Mouse (Mus musculus) right cerebral cortex, postnatal 4 days (tissue): ENCODE measurements at regions not wholly inside any gene's neighbourhood (a gene's known extent, or its start where the extent isn't known, plus 50 kb on each side); places are given as distances from the start of the nearest gene placed in this dataset.

Experiments used
- DNase-seq: peaks from one replicate; pipeline ENCODE4 v3.0.0-alpha.2; 2022

DNA sequence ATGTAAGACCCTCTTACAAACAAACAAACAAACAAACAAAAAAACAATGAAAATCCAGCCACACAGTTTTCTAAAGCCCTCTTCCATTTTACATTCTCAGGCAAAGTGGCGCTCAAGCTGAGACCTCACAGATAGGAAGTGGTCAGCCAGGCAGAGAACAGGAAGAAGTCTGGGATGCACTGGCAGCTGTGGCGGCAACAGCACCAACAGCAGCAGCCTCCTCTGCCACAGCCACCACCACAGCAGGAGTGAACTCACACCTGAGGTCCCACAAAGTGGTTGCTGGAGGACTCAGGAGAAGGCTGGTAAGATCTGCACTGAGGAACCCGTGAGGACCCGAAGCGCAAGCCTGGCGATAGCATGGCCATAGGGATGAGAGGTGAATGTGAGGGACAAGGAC lies 156.3 kb downstream of the Grm4 start:
- DNase-seq, result no peak

DNA sequence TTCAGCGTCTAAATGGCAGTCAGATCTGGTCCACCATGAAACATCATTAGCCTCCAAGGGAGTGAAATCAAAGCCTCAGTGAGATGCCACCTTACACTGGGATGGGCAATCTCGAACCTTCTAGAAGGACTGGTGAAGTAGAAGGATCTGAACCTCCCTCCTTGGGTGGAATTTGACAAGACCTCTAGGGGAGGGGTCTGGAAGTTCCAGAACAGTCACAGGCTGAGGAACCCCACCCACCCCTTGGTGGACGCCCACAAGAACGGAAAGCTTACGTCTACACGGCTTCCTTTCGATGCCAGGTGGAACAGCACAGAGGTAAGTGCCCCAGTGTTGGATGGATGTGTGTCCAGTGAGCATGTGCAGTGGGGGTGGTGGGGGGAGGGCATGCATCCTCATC lies 156.9 kb downstream of the Grm4 start:
- DNase-seq, result no peak

DNA sequence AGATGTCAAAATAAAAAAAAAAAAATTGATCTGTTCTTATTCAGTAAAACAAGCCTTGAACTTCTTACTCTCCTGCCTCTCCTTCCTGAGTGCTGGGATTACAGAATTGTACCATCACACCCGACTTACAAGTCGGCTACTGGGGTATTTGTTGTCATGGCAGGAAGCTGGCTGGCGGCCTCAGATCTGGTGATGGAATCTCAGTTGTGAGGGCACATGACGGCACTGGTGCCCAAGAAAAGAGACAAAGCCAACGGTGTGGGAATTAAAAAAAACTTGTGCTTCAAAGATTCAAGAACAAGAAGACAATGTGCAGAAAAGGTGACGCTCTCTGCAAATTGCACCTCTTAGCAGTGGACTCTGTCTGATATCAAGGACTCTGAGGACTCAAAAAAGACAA lies 157.3 kb downstream of the Grm4 start:
- DNase-seq, result no peak

DNA sequence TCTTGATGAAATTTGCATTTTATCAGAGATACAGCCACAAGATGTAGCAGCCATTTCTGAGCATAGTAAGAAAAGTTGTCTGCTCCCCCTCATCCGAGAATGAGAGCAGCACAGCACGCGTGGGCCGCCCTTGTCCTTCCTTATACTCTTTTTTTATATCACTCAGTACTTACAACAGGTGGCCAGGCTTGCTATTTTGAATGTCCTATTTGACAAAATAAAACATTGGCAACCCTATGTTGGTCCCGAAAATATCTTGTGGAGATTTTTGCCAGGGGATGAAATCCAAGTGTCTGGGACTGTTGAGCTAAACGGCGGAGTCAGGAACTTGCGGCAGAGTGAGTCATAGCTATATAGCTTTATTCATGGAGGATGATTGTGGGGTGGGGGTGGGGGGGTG lies 158.0 kb upstream of the Lemd2 start:
- no peak for DNase-seq

DNA sequence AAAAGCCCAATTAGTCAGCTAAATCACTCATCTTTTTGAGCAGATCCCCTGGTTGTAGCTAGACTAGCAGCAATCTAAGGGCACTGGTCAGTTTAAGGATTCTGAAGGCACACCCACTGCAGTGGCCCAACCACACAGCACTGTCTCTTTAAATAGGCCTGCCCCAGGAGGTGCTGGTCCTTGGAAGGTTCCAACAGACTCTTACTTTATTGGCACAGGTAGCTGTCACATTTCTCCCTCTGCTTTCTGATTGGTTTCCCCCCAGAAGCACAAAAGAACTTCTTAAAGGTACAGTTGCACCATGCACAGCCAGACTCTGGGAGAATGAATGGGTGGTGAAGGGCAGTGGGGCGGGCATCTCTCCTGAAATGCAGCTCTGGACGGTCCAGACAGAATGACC lies 157.1 kb upstream of the Lemd2 start:
- DNase-seq, result no peak

DNA sequence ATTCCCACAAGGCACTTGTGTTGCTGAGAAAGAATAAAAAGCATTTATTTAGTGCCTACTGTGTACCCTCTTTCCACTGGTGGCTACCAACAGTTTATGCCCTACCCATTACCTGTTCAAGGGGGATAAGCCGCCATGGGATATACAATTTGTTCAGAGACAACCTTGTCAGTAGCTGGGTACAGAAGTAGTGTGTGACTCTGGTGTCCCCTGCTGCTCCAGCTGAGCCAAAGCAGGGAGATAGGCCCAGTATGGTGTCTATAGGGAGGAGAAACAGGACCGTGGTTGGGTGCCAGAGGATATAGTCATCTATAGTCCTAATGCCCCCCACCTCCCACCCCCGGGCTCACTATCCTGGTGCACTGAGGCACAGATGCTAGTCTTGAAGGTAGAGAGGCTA lies 152.6 kb upstream of the Lemd2 start:
- DNase-seq, result no peak

DNA sequence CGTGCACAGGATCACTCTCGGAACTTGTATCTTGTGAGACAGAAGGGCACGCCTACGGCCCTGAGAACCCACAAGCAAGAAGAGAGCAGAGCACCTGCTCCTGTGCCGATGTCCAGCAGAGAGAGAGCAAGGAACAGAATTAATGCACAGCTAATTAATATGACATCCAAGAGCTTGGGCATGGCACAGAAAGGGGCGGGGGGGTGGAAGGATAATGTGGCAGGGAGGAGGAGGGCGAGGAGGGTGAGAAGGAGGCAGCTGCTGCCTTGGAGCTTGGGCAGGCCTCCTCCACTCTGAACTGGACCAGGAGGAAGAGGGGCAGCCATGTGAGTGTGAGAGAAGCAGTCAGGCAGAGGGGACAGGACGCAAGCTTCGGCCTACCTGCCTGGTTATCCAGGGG lies 151.4 kb upstream of the Lemd2 start:
- no peak for DNase-seq

DNA sequence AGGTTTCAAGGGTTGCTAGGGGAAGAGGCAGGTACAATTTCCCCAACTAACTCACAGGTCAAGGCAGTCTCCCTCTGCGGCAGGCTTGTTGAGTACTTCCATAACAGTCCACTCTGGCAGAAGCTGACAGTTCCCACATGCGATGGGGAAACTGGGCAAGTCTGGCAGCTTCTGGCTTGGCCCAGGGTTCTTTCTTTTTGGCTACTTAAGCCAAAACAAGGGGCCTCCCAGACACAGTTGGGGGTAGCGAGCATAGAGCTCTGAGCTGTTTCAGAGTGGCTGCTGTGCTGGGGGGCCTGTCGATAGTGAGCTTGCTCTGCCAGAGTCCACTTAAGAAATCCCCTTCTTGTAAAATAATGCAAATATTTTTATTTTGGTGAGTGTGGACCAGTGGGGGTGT lies 150.8 kb upstream of the Lemd2 start:
- no peak for DNase-seq

DNA sequence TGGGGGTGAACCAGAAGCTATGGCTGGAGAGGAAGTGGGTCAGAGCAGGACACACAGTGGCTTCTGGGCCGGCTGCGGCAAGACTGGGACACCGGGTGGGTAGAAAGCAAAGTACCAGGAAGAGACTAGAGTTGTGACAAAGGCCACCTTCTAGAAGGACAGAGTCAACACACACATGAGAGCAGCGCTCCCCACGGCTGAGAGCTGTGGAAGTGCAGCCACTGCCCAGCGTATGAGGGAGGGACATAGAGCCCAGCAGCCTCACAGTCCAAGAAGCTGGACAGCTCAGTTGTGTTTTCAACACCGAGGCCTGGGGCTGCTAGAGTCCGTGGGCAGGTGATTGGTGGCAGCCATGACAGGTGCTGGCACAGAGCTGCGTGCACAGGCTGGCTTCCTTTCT lies 145.6 kb upstream of the Lemd2 start:
- no peak for DNase-seq

DNA sequence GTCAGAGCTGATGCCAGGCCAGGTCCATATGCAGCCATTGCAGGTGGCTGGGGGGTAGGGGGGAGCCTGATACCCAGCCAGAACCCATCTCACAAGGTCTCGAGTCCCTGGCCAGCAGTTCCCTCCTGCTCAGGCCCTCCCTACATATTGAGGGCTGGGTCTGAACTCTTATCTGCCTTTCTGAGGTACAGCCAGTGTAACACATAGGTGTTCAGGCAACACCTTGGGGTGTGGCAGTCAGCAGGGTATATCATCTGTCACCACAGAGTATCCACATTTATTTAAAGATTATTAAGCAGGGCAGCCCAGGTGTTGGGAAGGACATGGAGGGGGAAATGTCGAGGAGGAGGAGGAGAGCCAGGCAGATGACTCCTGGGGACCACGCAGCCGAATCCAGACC lies 145.2 kb upstream of the Lemd2 start:
- no peak for DNase-seq

DNA sequence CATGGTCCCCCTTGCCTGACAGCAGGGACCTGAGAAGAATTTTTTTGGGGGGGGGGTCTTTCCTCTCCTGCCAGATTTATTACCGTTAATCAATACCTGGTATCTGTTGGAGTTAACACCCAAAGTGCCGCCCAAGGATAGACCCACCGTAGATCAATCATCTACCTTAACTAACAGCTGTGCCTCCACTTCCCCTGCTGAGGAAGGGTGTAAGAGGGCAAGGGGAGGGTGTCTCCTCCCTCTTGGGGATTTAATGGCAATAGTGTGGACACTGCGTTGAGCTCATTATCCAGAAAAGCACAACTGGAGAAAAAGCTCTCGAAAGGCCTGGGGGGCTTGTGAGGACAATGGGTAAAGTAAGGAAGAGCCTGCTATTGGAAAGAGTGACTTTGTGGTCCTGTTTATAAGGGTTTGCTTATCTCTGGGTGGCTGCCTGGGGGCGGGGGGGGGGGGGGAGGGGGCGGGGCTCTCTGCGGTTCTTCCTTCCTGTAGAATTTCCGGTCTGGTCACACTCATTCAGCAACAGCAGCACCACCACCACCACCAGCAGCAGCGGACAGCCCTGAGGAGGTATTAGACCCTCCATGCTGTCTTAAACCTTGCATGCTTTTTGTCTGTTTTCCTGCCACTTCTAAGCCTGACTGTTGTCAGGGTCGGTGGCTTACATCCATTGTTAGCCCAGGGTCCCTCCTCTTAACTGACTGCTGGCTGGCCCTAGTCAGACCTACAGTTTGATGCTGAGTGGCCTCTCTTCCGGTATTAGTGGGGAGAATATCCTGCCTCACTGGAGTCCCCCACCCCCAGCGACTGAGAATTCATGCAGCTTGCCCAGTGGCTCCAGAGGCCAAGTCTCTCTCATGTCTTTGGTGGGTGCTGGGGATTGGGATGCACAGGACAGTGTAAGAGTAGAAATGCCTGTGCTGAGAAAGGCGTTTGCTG lies 138.0 kb upstream of the Lemd2 start:
- no peak for DNase-seq

DNA sequence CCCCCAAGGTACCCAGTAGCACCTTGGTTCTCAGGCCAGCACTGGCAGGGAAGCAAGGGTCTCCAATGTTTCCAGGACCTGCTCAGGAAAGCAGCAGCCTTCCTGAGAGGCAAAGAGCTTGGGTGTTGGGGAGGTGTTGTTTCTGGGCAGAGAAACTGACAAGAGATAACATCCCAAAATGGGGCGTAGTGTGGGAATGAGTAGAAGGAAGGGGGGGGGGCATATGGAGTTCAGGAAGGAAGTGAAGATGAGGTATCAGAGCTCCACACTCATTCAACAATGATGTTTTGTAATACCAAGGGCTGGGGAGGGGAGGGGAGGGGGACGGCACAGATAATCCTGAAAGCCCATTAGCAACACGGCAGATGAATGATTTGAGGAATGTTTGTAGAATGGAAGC lies 135.6 kb upstream of the Lemd2 start:
- DNase-seq, result no peak

DNA sequence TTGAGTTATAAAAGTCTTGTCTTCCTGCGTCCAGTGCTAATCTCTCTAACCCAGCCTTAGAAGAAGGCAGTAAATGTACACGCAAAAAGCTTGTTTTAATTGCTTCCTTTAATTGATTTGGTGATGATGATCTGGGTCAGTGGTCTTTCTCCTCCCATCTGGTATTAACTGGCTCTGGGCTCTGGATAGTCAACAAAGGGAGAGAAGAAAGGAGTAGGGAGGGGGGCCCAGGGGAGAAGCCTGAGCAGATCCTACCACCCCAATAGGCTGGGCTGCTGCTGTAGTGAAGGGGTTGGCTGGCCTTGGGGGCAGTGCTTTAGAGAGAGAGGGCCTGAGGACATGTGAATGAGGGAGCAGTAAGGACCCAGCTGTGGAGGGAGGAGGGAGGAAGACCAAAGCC lies 135.0 kb upstream of the Lemd2 start:
- no peak for DNase-seq

DNA sequence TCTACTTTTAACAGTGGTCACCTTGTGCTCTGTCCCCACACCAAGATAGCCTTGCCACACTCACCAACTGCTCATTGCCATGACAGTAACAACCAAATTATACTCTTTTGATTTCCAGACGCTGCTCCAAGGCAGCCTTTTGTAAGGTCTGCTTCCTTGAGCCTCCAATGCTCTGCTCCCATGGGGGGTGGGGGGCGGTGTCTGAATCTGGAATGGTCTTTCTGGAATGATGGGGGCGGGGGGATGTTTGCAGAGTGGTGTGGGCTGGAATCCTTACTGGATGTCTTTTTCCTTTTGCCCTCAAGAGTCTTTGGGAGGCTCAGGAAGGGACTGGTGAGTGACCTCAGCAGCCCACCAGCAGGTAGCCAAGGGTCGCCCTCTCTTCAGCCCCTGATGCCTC lies 131.4 kb upstream of the Lemd2 start:
- no peak for DNase-seq

DNA sequence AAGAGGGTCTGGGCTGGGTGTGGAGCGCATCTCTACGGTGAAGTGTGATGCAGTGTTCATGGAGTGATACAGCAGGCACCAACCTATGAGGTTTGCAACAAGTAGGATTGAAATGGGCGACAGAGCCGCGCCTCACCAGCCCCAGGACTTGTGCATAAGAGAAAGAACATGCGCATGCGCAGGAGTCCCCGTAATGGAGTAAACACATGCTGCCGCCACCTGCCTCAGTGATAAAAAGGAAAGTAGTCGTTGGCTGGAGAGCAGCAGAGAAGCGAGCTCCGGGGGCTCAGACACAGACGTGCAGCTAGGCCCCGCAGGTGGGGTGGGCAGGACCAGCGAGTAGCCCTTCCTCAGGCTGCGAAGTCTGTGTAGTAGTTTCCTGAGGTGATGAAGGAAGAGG lies 129.3 kb upstream of the Lemd2 start:
- no peak for DNase-seq

DNA sequence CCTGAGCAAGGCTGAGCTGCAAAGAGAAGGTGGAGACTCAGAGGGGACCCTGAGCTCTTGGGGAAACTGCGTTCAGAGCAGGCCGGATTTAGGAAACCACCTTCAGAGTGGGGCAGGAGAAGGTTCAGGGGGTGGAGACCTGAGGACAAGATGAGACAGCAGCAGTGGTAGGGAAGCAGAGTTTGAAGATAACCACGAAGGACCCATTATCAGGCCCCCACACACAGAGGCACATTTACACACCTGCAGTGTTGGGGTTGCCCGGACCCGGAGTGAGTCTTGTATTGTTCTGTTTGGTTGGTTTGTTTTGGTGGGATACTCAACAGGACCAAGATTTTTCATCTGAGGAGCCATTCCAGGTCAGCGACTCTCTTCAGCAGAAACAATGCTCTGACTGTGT lies 128.9 kb upstream of the Lemd2 start:
- no peak for DNase-seq

DNA sequence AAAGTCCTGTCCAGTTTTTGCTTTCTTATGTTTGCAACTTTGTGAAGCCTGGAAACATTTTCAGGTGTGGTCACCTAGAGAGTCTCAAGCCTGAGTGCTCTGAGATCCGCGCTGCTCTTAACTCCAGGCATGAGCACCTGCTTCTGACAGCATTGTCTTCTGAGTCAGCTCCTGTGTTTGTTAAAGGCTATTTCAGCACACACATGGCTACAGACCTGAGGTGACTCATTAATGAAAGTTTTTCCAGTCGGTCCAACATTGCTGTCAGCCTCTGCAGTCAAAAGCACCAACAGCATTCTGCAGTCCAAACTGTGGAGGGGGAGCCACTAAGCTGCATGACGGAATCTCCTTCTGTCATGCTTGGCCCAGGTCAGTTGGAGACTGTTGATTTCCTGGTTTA lies 127.8 kb upstream of the Lemd2 start:
- DNase-seq, result no peak

DNA sequence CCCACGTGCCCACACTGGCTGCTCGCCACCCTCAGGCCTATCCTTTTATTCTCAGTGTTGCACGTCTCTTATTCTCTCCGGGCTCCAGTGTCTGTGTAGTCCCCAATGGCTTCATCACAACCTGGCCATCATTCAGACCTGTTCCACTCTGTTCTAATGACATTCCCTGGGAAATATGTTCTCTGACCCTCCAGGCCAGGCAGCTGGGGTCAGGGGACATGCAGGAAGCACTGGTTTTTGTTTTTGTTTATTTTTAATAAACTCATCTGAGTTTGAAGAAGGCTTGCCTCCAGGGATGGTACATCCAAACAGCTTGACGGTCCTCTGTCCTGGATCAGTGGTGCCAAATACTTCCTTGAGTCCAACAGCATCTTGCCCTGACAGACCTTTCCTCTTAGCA lies 127.4 kb upstream of the Lemd2 start:
- DNase-seq, result no peak

DNA sequence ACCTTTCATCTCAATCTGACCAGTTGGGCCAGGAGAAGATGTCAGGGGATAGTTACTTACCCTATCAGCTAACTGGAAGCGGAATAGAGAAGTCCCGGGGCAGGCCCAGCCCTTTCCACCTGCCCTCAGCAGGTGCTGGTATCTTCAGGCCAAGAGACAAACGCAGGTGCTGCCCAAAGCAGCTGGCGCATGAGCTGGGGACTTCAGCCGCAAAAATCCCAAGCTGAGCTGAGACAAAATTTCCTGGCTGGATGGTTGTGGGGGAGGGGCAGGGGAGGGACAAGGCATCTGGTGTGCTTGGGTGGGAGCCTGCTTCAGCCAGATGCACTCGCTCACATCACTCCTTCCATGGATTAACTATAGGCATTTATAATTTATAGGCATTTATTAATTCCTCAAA lies 125.5 kb upstream of the Lemd2 start:
- DNase-seq, result peak; percentile 56

DNA sequence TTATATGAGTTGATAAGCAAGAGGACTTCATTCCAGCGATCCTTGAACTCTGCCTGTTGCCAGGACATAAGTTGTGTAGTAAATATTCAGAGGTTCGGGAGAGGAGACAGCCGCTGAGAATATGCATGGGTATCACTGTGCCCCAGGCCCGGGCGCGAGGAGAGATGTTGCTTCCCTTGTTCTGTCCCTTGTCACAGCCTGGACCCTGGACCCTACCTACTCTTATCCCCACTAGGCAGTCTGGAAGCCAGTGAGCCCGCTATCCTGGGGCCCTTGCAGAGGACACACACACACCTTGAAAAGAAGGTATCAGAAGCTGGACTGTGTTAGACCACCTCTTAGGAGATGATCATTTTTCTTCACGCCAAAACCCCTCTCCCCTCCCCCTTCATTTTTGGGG lies 124.9 kb upstream of the Lemd2 start:
- DNase-seq, result no peak

DNA sequence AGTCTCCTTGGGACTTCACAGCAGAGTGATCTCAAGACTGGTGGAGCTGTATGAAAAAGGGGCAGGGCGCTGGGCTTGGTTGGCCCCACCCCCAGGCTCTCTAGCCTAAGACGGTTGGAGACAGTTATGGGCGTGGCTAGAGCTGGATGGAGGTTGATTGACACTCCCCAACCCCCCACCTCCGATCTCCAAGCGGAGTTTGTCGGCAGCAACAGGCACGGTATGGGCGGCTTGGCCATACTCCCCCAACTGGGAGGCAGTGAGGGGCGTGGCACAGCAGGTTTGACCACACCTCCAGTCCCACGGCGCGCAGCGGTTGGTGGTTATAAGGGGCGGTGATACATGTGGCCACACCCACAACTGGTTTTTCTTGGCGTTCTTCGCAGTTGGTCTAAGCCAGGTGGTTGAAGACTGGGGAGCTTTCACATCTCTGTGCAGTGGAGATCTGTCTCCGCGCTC lies 120.8 kb upstream of the Lemd2 start:
- peak; percentile 79 for DNase-seq

DNA sequence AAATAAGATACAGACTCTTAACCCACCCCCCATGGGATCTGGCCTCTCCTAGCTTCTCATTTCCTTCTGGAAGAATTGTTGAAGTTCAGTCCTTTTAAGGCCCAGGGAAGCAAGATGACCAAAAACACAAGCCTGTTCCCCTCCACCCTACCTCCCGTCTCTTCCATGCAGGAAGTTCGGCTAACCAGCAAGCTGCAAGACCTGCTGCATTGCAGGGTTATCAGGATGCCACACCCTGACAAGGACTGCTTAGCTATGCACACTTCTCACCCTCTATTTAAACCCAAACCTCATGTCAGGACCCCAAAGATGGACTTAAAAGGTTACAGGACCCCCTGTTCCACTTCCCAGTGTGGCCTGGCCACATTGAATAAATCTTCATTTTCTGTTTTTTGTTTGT lies 119.2 kb upstream of the Lemd2 start:
- DNase-seq, result no peak

DNA sequence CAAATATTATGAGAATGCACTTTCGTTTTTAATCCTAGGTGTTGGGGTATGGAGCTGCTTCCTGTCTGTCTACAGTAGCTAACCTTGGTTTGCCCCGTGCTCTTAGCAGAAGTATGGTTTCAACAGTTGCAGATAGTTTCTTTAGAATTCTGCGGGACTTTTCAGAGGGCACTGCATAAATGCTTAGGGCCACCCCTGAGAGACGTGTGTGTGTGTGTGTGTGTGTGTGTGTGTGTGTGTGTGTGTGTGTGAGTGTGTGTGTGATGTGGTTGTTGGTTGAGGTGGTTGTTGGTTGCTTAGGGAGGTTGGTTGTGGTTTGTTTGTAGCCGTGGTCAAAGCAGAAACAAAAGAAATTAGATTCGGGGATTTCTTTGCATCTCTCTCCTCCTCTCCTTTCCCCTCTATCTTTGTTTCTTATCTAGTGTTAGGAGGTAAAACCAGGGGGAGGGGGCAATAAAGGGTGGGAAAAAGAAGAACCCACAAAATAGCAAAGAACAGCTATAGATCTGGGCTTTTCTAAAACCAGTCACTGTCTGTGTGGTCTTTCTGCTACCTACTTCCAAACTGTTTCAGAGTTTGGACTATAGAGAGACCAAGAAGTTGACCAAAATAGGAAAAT lies 118.7 kb upstream of the Lemd2 start:
- DNase-seq, result no peak

DNA sequence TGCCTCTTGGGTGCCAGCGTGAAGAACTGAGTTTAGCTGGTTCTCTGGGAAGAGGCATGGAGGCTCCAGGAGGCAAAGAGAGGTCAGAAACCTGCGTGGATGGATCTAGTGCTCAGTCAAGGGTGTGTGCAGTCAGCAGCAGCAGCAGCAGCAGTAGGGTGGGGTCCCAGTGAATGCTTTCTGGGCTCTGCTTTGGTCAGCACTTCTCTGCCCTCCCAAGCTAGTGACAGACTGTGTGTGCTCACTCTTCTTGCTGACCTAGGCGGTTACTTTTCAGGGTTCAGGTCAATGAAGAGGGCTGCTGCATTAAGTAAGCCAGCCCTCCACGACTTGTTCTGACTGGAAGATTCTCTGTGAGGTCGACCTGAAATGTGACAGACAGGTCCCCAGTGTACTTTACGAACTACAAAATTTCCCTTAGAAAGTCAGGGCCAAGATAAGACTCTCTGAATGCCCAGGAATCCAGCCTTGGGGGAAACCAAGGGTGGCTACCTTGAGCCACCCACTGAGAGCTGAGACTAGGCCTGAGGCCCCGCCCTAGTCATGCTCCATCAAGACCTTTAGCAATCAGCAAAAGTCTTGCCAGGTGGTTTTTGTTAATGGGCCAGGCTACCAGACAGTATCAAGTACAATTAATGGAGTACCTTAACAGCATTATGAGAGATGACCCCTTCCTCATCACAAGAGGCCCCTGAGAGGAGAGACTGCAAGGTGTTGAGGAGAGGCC lies 114.9 kb upstream of the Lemd2 start:
- no peak for DNase-seq
